Mouse (Mus musculus) mouse trophoblast stem cell (cell line): ENCODE results near the gene 4930572O03Rik.
"Not testable (repeated sequence)": the region's sequence is repeated elsewhere in the genome, so short reads cannot be mapped to it uniquely, and the experiment has no call there.

ENCODE experiments used
- in situ Hi-C, 2 experiments: fragments of 300-500 bp; cut with MseI, MboI; formaldehyde crosslinking; loops; 2 replicates in 1 of 2; 3 replicates in 1 of 2; pipeline ENCODE4 v1.15.1; 2025

4930572O03Rik gene

GRCm38 (mm10) chr5:15618764-15619163 lies 38.1 kb downstream of the 4930572O03Rik start, which contains the start of gene Speer4d:
Gene Speer4d (plus strand): TSS chr5:15619064.
- in situ Hi-C loops = not testable (repeated sequence)

GRCm38 (mm10) chr5:15616195-15616594 lies 40.7 kb downstream of the 4930572O03Rik start:
- in situ Hi-C loops = not testable (repeated sequence)

DNA sequence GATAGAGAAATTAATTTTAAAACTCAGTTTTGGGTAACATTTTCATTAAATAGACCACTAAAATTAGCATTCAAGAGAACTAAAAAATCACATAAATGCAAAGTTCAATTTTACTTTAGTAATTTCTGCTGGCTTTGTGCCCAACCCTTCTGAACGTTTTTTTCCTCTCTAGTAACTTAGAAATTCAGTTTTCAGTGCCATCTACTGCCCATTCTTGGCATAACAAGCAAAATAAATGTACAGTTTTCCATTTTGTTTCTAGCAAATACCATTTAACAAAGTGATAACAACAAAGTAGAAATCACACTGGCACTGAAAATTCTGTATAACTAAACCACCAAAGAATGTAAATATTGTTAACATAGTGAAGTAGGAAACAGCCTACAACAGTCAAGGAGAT lies 46.2 kb downstream of the 4930572O03Rik start:
- in situ Hi-C loops = not testable (repeated sequence)

- in situ Hi-C loops = not testable (repeated sequence)
Observed at GRCm38 (mm10) chr5:15606677-15607076, 50.2 kb downstream of the 4930572O03Rik start.

GRCm38 (mm10) chr5:15603585-15603984 lies 53.3 kb downstream of the 4930572O03Rik start:
- in situ Hi-C loops = not testable (repeated sequence)

DNA sequence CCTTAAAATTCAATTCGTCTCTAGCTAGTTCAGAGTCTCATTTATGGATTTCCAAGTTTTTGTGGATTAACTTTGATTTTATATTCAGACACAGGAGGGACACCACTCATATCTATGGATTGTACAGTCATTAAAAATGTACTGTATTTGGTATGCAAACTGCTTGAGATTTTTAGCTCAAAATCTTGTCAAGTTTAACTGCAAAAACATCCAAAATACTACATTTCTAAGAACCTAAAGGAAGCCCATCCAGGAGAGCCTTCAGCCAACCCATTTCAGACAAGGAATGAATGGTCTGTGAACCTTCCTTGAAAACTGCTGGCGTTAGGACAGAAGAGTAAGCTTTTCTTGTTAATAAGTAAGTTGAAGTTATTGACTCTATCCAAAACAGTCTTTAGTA lies 53.9 kb downstream of the 4930572O03Rik start:
- in situ Hi-C loops = not testable (repeated sequence)

- in situ Hi-C loops = not testable (repeated sequence)
Observed at GRCm38 (mm10) chr5:15602424-15602947, 54.4 kb downstream of the 4930572O03Rik start.
